Mouse (Mus musculus) lung, postnatal 4 days (tissue): ENCODE measurements around the gene Gm30191.
"Not testable (repeated sequence)": the region's sequence is repeated elsewhere in the genome, so short reads cannot be mapped to it uniquely, and the experiment has no call there.

ENCODE experiments used
- DNase-seq, 2 experiments: peaks; one replicate each; pipeline ENCODE4 v3.0.0; 2021

The Gm30191 gene

DNA sequence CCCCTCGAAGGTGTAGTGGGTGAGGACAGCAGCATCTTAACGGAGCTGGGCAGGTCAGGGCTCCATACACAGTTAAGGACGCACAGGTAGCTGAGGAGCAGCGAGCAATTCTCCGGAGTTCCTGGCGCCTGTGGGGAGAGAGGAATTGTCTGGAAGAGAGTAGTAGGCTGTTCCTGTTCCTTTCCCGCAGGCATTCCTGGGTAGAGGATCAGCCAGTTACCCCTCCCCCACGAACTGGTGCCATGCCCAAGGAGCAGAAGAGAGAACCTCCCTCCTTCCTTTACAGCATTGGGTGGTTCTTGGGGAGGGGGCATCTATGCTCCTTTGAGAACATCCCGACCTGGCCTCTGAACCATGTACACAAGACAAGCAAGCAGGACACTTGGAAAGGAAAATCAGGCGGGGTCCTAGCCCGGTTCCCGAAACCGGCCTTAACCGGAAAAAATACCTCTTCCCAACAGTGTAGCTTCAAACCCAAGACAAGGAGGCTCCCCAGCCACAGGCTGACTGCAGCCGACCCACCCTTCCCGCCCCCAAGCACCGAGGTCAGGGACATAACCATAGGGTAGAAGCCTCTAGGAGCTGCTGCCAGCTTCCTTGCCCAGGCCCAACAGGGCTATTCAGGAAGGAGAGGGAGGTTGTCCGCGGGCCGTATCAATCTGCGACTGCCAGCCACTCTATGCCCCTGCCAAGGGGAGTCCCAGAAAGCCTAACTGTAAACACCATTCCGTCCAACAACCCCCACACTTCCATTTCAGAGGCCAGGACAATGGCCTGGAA, 5.6 kb downstream of the Gm30191 start:
- DNase-seq, result peak; percentile 36 to 53

DNA sequence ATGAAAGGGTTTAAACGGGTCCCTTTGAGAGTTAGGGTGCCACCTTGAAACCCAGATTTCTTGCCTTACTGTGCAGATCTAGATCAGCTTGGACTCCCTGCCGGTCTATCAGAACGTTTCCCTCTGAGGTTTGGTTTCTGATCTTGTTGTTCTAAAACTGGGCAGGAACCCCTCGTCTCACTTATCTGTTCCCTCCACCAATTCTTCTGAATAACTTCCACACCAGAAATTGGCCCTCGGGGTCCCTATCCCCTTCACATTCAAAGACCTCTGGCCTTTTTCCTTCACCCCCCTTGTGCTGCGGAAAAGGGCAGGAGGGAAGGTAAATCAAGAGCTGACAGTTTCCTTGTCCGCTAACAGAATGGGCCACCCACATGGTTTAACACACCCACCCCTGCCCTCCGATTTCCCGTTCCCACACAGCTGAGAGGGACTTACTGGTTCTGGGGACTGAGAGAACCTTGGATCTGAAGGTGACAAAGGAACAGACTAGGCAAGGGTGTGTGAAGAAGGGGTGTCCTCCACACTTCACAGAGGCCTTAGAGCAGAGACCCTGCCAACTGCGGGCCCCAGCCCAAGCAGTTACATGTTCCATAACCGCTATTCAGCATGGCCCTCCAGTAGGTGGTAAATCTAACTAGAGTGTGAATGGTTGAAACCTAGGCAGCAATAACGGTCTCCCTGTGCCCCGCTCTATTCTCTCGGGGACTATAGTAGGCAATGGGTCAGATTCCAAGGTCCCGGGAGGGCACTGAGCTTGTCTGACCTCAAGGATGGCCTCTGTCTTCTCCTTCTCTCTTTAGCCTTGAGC, 6.4 kb downstream of the Gm30191 start:
- DNase-seq, result peak in 1 of 2 experiments; percentile 26

DNA sequence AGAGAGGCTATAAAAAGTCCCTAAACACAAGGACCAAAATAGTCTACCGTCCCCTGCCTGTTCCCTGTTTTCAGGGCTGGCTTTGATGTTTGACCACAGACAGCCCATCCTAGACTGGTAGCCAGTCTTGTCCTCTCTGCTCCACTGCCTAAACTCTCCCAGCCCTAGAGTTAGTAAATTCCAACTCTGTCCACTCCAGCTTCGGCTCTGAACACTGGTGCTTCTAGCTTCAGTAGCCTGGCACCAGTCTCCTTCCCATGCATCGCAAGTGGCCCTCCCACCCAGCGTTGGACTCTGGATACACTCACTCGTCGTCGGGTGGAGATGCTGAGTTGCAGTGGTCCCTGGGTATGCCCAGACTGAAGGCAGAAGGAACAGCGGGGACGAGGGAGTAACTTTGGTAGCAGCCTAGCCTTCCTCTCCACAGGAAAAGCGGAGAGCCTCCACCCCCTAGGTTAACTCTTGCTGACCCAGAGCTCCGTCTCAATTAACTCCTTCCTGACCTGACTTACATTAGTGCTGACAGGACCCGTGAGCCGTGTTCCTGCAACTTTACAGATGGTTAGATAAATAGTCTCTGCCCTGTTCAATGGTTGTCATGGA, 7.1 kb downstream of the Gm30191 start, which contains the start of gene Grrp1:
Grrp1 (minus strand) TSS at position 385 of the 603 bp plus-strand sequence.
- DNase-seq, result peak; percentile 32 to 48

DNA sequence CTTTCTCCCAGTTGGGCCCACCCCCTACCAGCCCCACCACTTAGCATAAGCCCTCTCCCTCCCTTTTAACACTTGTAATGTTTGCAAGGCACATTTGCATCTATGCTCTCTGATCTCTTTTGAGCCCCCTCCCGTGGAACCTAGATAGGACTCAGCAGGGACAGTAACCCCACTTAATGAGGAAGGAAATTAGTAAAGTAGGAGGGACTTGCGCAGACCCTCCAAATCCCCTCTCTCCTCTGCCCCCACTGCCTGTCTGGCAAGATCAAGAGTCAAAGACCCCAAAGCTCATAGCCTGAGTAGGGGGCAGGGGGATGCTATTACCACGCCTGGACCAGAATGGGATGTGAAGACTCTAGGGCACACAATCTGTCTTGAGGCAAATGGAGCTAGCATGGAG, 8.1 kb downstream of the Gm30191 start:
- DNase-seq, result no peak

DNA sequence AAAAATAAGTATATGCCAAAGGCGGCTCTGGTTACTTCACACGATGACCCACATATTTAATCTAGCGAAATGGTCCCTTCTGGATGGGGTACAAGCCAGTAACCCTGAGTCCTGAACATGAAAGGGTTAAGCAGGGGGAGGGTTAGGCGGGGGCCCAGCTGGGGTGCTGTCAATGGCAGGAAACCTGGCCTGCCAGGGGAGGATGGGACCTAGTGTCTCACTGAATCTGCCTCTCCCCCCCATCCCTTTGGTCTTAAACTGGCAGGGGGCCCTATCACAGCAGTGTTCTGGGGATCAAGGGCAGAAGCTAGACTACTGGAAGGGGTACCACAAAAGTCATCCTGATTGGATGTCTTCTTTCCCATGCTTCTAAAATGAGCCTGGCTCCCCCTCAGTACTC, 9.1 kb downstream of the Gm30191 start:
- peak in 1 of 2 experiments; percentile 60 for DNase-seq

DNA sequence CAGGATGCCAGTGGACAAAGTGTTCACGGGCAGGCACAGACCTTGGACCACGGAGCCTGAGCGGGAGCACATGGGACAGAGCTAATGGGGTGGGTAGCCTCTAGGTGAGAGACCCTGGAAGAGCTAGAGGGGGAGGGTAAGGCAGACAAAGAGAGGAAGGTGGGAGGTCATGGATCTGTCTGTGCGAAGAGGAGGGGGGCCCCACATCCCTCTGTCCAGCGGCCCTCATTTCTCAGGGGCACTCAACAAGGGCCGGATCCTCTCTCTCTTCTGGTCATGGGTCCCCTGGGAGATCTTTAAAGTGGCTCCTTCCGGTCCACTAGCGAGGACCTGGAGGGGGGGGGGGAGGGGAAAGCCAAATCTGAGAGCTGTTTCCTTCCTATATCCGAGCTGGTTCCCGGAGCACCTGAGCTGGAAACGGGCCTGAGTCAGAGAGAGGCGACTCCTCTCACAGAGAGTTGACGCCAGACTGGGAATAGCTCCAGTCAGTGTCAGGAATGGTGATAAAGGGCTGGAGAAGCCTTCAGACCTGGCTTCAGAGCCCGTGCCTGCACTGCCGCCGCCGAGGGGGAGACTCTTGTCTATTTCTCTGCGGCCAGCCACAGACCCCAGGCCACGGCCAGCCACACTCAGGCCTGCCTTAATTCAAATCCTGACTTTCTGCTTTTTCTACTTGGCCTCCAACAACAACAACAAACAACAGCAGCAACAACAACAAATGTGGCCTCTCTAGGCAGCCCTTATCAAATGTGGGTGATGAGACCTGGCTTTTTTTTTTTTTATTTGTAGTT, 9.9 kb downstream of the Gm30191 start:
- no peak for DNase-seq

DNA sequence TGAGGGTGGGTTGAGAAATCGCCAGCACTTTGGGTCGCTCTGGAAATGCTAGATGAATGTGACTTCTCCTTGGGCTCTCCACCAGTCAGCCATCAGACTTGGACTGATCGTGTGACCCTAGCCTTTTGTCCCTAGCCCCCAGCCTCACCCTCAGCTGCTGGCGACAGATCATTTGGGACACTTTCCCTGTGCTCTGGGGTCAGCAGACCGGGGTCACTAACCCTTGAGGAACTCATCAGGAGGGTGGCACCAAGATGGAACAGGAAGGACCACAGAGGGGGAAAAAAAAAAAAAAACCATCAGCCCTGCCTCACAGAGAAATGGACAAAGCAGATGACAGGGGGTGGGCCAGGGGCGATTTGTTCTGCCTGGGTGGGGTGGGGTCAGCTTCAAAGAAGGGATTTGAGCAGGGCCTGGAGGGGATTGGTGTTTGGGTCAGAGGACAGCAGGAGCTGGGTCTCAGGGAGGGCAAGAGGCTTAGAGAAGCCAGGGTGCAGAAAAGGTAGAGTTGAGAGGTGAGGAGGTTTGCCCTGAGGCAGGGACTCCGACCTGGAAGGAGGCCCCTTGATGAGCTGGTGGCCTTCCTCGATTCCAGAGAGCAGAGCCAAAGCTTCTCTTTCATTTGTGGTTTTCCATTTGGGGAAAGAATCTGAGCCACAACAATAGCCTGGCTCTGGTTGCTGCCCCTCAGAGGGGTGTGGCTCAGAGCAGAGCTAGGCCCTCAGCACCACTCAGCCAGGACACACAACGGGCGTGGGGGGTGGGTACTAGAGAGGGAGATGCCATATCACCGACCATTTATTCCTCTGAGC, 10.7 kb downstream of the Gm30191 start:
- DNase-seq, result peak in 1 of 2 experiments; percentile 48

DNA sequence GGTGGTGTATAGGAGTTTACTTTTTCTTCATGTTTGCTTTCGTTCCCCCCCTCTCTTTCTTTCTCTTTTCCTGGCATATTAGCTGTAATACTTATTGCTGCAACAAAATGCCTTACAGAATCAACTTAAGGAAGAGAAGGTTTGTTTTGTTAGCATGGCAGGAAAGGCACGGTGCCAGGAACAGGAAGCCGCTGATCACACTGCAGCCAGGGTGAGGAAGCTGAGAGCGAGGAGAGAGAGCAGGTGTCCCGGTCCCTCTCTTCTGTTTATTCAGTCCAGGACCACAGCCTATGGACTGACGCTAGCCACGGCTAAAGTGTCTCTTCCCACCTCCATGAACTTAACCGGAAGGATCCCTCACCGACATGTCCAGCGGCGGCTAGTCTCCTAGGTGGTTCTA, 11.6 kb downstream of the Gm30191 start:
- DNase-seq, result peak; percentile 53 to 62

DNA sequence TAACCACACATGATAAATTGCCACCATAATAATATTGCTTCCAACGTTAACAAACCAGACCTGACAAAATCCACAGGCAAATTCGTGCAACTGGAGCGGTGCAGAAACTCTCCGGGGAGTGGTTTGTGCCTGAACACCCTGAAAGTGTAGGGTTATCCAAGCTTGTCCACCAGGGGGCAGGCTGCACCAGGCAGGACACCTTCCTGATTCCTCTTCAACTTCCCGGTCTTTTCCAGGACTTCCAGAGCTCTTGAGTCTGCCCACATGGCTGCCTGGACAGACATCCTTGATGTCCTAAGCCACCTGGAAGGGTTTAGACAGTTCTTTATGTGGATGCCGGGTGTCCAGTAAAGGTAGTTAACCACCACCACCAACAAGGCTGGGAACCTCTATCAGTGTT, 16.5 kb downstream of the Gm30191 start:
- DNase-seq, result peak; percentile 67 to 81

DNA sequence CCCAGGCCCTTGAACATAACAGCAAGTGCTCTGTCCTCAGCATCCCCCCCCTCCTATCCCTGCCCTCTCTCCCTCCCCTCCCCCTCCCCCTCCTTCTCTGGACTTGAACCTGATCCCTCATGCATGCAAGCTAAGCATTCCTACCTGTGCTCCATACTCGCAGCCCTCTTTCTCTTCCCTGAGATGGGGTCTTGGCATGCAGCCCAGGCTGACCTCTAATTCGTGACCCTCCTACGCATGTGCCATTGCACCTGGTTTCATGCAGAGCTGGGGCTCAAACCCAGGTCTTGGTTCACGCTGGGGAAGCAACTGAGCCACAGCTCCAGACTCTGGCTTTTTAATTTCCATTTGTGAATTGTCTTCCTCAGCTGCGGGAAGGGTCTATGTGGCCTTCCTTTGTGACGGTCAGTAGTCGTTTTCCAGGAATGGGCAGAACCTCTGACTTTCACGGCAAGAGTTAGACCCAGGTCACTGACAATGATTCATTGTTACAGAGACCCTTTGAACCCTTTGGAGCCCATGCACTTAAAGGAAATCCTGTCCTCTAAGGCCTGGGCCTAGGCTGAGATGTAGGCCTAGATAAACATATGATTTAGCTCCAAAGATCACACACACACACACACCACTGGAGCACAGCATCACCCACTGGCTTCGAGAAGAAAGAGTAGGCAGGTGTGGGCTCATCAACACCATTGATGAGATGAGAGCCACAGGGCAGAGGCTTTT, 19.3 kb downstream of the Gm30191 start:
- no peak for DNase-seq

DNA sequence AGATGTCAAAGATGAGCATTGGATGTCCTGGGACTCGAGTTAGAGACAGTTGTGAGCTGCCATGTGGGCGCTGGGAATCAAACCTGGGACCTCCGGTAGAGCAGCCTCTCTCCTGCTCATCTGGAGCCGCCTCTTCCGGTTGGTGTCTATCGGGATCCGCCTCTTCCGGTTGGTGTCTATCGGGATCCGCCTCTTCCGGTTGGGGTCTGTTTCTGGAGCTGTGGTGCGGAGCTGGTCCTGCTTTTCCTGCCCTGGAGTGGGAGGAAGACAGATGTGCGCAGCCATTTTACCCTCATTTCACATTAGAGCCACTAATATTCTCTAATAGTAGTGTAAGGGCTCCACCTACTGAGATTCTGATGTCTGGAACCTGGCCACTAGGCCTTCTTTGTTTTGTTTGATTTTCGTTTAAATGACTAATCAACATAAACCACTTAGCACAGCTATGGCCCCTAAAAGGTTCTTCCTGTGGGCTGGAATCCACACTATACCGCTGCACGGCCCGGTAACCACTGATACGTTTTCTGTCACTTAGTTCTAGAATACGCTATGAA, 21.4 kb downstream of the Gm30191 start:
- DNase-seq, result peak in 1 of 2 experiments; percentile 44

DNA sequence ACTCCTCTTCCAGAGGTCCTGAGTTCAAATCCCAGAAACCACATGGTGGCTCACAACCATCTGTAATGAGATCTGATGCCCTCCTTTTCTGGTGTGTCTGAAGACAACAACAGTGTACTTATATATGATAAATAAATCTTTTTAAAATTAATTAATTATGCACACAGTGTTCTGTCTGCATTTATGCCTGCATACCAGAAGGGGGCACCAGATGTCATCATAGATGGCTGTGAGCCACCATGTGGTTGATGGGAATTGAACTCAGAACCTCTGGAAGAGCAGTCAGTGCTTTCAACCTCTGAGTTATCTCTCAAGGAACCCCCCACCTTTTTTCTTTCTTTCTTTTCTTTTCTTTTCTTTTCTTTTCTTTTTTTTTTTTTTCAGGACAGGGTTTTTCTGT, 22.9 kb downstream of the Gm30191 start:
- DNase-seq, result not testable (repeated sequence)

DNA sequence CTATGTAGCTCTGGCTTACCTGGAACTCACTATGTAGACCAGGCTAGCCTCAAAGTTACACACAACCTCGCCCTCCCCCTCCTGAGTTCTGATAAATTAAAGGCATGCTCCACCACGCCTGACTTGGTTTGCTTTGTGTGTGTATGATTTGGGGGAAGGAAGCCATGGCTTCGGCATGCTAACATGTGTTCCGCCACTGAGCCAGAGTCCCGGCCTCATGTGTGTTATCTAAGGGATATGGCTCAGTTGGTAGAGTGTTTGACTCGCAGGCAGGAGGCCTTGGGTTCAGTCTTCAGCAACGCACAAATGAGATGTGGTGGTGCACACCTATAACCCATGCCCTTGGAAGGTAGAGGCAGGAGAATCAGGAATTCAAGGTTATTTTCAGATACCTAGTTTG, 25.2 kb downstream of the Gm30191 start:
- no peak for DNase-seq

DNA sequence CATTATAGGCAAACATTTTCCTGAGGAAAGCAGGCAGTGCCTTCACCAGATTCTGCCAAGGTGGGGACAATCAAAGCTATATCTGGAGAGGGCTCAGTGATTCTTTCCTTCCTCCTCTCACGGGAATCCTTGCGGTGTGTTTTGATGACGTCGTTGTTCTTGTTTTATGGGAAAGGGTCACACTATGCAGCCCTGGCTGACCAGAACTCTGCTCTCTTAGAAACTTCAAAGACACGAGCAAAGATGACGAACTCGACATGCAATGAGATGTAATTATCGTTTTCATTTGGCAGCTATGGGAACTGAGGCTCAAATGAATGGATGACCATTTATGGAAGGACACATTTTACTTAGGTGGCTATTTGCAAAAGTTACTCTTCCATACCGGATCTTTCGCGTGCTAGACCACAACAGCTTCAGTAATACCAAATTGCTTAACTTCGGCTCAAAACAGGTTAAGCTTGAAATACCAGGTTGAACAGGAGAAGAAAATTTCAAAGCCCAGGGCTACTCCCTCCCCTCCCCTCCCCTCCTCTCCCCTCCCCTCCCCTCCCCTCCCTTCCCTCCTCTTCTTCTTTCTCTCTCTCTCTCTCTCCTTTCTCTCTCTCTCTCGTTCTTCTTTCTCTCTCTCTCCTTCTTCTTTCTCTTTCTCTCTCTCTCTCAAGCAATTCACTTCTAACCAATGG, 26.1 kb downstream of the Gm30191 start:
- no peak for DNase-seq

DNA sequence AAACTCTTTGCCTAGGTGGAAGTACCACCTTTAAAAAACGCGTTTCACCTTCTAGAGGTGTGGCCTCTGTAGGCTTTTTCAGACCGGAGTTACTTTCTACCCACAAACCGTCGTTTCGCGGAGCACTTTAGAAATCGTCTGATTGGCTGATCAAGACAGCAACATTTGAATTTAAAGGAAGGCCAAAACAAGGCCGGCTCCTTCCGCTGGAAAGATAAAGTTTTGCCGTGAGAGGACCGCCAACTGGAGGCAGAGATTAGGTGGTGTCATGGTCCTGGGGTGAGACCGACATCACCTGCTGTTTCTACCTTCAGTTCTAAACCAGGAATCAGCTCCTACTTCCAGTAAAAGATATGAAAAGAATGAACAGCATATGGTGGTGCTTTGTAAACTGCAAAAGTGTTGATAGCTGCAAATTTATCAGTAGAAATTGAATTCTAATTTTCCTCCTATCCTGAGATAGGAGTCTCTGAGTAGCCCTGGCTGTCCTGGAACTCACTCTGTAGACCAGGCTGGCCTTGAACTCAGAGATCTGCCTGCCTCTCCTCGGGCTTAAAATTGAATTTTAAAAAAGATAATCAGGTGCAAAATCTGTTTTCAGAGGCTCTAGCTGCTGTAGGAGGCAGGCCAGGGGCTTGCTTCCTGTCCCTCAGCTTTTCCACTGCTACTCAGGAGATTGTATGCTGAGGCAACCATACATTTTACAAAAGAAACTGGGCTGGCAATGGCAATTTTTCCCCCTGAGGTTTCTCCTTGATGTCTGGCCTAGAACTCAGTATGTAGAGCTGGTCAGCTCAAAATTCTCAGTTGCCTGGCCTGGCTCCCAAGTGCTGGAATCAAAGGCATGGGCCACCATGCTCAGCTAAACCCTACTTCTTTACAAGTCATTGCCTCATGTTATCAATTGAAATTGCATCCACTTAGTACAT, 26.9 kb downstream of the Gm30191 start:
- peak in 1 of 2 experiments; percentile 36 for DNase-seq

DNA sequence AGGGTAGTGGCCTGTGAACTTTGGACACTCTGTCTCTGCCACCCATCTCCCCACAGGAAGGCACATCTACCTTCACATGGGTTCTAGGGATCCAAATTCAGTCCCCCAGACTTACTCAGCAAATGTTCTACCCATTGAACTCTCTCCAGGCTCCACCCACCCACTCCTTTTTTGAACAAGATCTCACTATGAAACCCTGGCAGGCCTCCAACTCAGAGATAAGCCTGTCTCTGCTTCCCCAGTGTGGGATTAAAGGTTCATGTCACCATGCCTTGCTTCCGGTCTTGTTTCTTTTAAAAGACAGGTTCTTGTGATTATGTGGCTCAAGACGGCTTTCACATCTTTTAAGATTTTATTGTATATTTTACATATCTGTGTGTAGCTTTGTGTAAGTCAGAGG, 38.2 kb downstream of the Gm30191 start:
- no peak for DNase-seq

DNA sequence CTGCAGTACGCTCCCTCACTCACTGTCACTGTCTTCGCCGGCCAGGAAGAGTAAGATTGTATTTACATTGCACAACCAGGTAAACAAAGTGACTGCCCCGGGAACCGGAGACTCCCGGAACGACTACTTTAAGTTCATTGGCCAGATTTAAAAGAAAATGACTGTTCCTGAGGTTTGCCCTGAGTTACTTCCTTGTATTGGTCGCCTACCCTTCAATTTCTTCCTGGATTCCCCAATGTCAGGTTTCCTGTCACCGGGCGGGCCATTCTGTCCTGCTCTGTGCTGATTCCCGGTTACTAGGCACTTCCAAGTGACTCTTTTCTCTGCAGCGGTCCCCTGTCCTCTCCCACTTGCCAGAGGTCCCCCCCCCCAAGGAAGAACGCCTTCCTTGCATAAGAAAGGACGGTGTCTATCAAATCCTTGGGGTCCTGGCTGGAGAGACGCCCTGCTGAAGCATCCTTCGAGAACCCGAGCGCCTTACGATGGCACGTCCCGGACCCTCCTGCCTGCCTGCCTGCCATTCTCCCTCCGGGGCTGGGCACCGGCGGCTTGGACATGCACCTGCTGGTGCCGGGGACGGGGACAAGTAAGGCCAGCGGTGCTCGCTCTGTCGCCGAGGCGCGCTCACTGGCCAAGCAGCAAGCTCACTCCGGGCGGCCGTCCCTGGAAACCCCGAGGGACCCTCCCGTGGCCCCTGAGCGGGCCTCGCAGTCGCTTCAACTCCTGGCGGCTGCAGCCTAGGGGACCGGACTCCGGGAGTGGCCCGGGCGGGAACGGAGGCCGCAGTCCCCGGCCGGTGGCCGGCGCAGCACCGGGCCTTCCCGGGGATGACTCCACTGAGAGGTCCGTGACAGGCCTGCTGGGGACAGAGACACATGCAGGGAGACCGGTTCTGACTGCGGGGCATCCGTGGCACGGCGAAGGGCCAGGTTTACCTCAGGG, 39.8 kb downstream of the Gm30191 start:
- DNase-seq, result no peak

DNA sequence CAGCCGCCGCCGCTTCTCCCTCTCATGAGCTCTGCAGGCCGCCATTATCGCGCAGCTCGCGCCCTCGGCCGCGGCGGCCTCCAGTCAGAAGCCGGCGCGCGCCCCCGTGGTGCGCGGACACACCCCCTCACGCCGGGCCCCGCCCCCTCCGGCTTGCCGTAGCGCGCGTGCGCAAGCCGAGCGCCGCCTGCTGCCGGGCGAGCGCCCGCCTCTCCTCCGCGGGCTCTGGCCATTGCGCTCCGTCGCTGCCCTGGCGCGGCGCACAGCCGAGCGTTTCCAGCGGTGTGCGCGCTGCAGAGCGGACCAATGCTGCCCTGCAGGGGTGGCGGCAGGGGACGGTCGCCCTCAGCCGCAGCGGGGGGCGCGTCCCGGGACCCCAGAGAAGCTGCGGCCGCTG, 40.4 kb downstream of the Gm30191 start:
- DNase-seq, result peak; percentile 98
